Mouse (Mus musculus) heart, postnatal 0 days (tissue): Measurements from ENCODE around the gene Neurl1a.

Source experiments
- CTCF ChIP-seq: IDR thresholded peaks from 2 replicates; pipeline ENCODE4 v1.5.1; 2016; ENCODE audit warnings: antibody characterized with exemption, control low read depth, low read depth
- EP300 ChIP-seq: IDR thresholded peaks from 2 replicates; pipeline ENCODE4 v1.6.1; 2016; ENCODE audit warnings: antibody characterized with exemption, low read depth

DNA sequence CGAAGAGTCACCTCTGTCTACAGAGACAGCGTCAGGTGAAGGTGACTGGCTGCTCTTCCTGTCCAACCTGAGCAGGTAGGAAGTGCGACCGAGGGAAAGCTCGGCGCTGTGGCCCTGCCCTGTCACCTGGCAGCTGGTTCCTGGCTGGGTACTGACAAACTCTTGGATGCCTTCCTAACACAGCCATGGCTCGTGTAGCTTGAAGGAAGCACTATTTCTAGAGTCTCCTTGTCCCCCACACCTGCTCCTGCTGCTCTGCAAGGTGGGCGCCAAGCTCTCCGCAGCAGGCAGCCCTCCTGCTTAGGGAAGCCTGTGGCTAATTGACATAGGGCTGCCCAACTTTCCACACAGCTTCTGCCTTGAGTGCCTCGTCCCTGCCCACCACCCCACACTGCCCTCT is 126.8 kb downstream of the Neurl1a start:
- no peak for TF ChIP-seq CTCF
- TF ChIP-seq EP300, result no peak
